Mouse (Mus musculus): ENCODE measurements around the gene 1700088E04Rik.

GRCm38 (mm10) chr15:79109321-79109934, 31.6 kb downstream of the 1700088E04Rik start:
- TF ChIP-seq CTCF (IDR thresholded peaks at IDR 0.05; ENCODE audit: low read depth, low read length) (no peak), POLR2A (IDR thresholded peaks at IDR 0.05; ENCODE audit: borderline replicate concordance, low read depth, low read length) (no peak)

All from bone marrow macrophage, adult 2 months (primary cell).